ENCODE assay signal across 9 mouse cellular contexts in genomic region chr16:8512830-8513229, GRCm38 (mm10). TPM values are rescaled to one million over a fixed set of nuclear protein-coding genes. Genes with fewer than 3 reads are reported as not detected.
DNase-seq lines count a peak whose midpoint lies in the region; ATAC-seq and TF ChIP-seq lines count a peak whose summit lies in the region.
"Had no signal": no experiment of that assay in that cellular context is flagged by ENCODE, and none has a peak within 500 bp of the region (broad histone marks: within the 10 kb centered on the region; RNA-seq: fewer than 3 reads in every experiment).

No protein-coding gene starts in this region.

- intact Hi-C loops in left cerebral cortex, postnatal 10 days (cut with DNase I), result no loop called here

- ATAC-seq in embryonic facial prominence, embryonic 14.5 days (ENCODE audit: low read depth), result no peak
- ATAC-seq in intestine, postnatal 0 days, result peak; percentile 53
- peak; percentile 36; the same call in 1 of the 2 replicates for ATAC-seq in neural tube, embryonic 15.5 days (ENCODE audit: low FRiP score)

- no peaks in the 10 kb centered on the region for H3K27me3 ChIP-seq in embryonic facial prominence, embryonic 14.5 days (replicated peaks; ENCODE audit: control insufficient read depth, insufficient read depth, low read length)
- H3K27me3 ChIP-seq in intestine, postnatal 0 days (replicated peaks; ENCODE audit: control insufficient read depth, insufficient read depth, low read length), result no peaks in the 10 kb centered on the region
- H3K27me3 ChIP-seq in neural tube, embryonic 15.5 days (replicated peaks), result no peaks in the 10 kb centered on the region

- H3K27ac ChIP-seq in layer of hippocampus, adult 2 months, result peak overlapping the region; percentile 58; the same call in 1 of the 2 replicates
- no peak overlapping the region for H3K27ac ChIP-seq in embryonic facial prominence, embryonic 14.5 days (replicated peaks; ENCODE audit: low read depth, low read length)
- H3K27ac ChIP-seq in intestine, postnatal 0 days (ENCODE audit: low read depth, low read length), result no peak overlapping the region
- H3K27ac ChIP-seq in neural tube, embryonic 15.5 days (replicated peaks), result peak overlapping the region; percentile 58; the same call in 1 of the 2 replicates

- H3K9ac ChIP-seq in embryonic facial prominence, embryonic 14.5 days (ENCODE audit: low read depth, low read length), result no peak overlapping the region
- H3K9ac ChIP-seq in intestine, postnatal 0 days (ENCODE audit: low read depth, low read length), result no peak overlapping the region
- peak overlapping the region; percentile 40 for H3K9ac ChIP-seq in neural tube, embryonic 15.5 days (replicated peaks)

- H3K9me3 ChIP-seq in embryonic facial prominence, embryonic 14.5 days (ENCODE audit: control insufficient read depth, low read length), result no peaks in the 10 kb centered on the region
- H3K9me3 ChIP-seq in intestine, postnatal 0 days (ENCODE audit: control insufficient read depth), result no peaks in the 10 kb centered on the region
- H3K9me3 ChIP-seq in neural tube, embryonic 15.5 days (replicated peaks), result no peaks in the 10 kb centered on the region

- peaks cover 13% of the 10 kb centered on the region for H3K4me1 ChIP-seq in embryonic facial prominence, embryonic 14.5 days (ENCODE audit: control insufficient read depth, insufficient read depth, low read length)
- H3K4me1 ChIP-seq in intestine, postnatal 0 days (replicated peaks; ENCODE audit: control insufficient read depth, insufficient read depth, low read length), result peaks cover 13% of the 10 kb centered on the region; the same call in 1 of the 2 replicates
- peaks cover 44% of the 10 kb centered on the region for H3K4me1 ChIP-seq in neural tube, embryonic 15.5 days

- no peaks in the 10 kb centered on the region for H3K36me3 ChIP-seq in embryonic facial prominence, embryonic 14.5 days (ENCODE audit: control insufficient read depth, insufficient read depth, low read length)
- peaks cover 4% of the 10 kb centered on the region; the same call in 1 of the 2 replicates for H3K36me3 ChIP-seq in intestine, postnatal 0 days (ENCODE audit: control insufficient read depth, insufficient read depth)
- H3K36me3 ChIP-seq in neural tube, embryonic 15.5 days, result no peaks in the 10 kb centered on the region

- peak overlapping the region; percentile 77 for H3K4me2 ChIP-seq in embryonic facial prominence, embryonic 14.5 days (ENCODE audit: low read depth, low read length)
- H3K4me2 ChIP-seq in intestine, postnatal 0 days (replicated peaks; ENCODE audit: low read depth), result peak overlapping the region; percentile 76
- H3K4me2 ChIP-seq in neural tube, embryonic 15.5 days, result peak overlapping the region; percentile 75

- H3K4me3 ChIP-seq in layer of hippocampus, adult 2 months, result peak overlapping the region; percentile 71
- H3K4me3 ChIP-seq in embryonic facial prominence, embryonic 14.5 days (ENCODE audit: low read depth, low read length), result peak overlapping the region; percentile 63
- peak overlapping the region; percentile 58 for H3K4me3 ChIP-seq in intestine, postnatal 0 days (ENCODE audit: low read depth, low read length)
- peak overlapping the region; percentile 72 for H3K4me3 ChIP-seq in neural tube, embryonic 15.5 days (replicated peaks)

- 2% methylated on average over 5 of the region's 5 CpGs for WGBS in embryonic facial prominence, embryonic 14.5 days
- 0% methylated on average over 5 of the region's 5 CpGs for WGBS in intestine, postnatal 0 days
- 2% methylated on average over 5 of the region's 5 CpGs for WGBS in neural tube, embryonic 15.5 days

- TF ChIP-seq CTCF in layer of hippocampus, adult 2 months (conservative IDR thresholded peaks at IDR 0.05), result no peak
- TF ChIP-seq CTCF in intestine, postnatal 0 days (IDR thresholded peaks at IDR 0.05; ENCODE audit: low read depth), result peak; percentile 39

- DNase-seq in layer of hippocampus, adult 2 months (ENCODE audit: low spot score in 2 of 2), result no peak
- no peak for DNase-seq in layer of hippocampus, postnatal 10 days (ENCODE audit: low spot score in 2 of 2)
- no peak for DNase-seq in embryonic facial prominence, embryonic 14.5 days (ENCODE audit: low spot score)
- no peak for DNase-seq in left cerebral cortex, postnatal 10 days (ENCODE audit: extremely low spot score in 1 of 2, low spot score in 2 of 2)
- DNase-seq in spleen, postnatal 10 days (ENCODE audit: low spot score in 2 of 2), result no peak
- no peak for DNase-seq in gastrocnemius, postnatal 25 days

RNA-seq across cellular contexts. Expression of gene Abat, which starts 0.4 kb away (rescaled TPM):
- 100 to 1,000 TPM; 134 to 137 TPM for total RNA-seq in layer of hippocampus, adult 2 months (2021)
- total RNA-seq in layer of hippocampus, postnatal 10 days (2021), result 100 to 1,000 TPM; 107 to 117 TPM
- polyA plus RNA-seq in embryonic facial prominence, embryonic 14.5 days (2014; fragmentation: Nextera tagmentation; extraction: Ambion mirVana), result 18.0 and 20.6 TPM in 2 replicates
- 30.8 and 31.0 TPM in 2 replicates for polyA plus RNA-seq in intestine, postnatal 0 days (2015; fragmentation: Nextera tagmentation; extraction: Ambion mirVana)
- polyA plus RNA-seq in neural tube, embryonic 15.5 days (2015; fragmentation: Nextera tagmentation; extraction: Ambion mirVana), result 111 TPM in 2 replicates
- 100 to 1,000 TPM; 132 to 140 TPM for total RNA-seq in left cerebral cortex, postnatal 10 days (2021)
- 1 to 10 TPM; 2.1 to 3.3 TPM for total RNA-seq in gastrocnemius, postnatal 25 days (2021)
- total RNA-seq: monocyte, adult 5-6 weeks had no signal

RNA-seq across cellular contexts. Expression of gene Mettl22, which starts 42.2 kb away (rescaled TPM):
- 10 to 100 TPM; 27.2 to 30.7 TPM for total RNA-seq in layer of hippocampus, adult 2 months (2021)
- total RNA-seq in layer of hippocampus, postnatal 10 days (2021), result 10 to 100 TPM; 35.8 to 38.8 TPM
- 27.2 and 28.6 TPM in 2 replicates for polyA plus RNA-seq in embryonic facial prominence, embryonic 14.5 days (2014; fragmentation: Nextera tagmentation; extraction: Ambion mirVana)
- polyA plus RNA-seq in intestine, postnatal 0 days (2015; fragmentation: Nextera tagmentation; extraction: Ambion mirVana), result 12.3 and 14.8 TPM in 2 replicates
- polyA plus RNA-seq in neural tube, embryonic 15.5 days (2015; fragmentation: Nextera tagmentation; extraction: Ambion mirVana), result 45.7 and 54.2 TPM in 2 replicates
- 10 to 100 TPM; 35.5 to 37.6 TPM for total RNA-seq in left cerebral cortex, postnatal 10 days (2021)
- 10 to 100 TPM; 73.7 to 80.6 TPM for total RNA-seq in gastrocnemius, postnatal 25 days (2021)

Comparison
In these comparisons a context has a peak if more than half of its experiments do, and no peak if none do; other contexts are left out.
1. H3K27ac ChIP-seq: peak in layer of hippocampus, adult 2 months (single experiment) and neural tube, embryonic 15.5 days (single experiment); none in embryonic facial prominence, embryonic 14.5 days (single experiment) and intestine, postnatal 0 days (single experiment).
2. RNA of gene Abat, which starts 0.4 kb away (total RNA-seq): 132 to 140 TPM in left cerebral cortex, postnatal 10 days, 134 to 137 TPM in layer of hippocampus, adult 2 months and 107 to 117 TPM in layer of hippocampus, postnatal 10 days; 2.1 to 3.3 TPM in gastrocnemius, postnatal 25 days; every median in the first group is over 10 times any median in the second.
3. Peak in every context shown above with its lines, with median percentiles within 50 percentile points of each other: H3K4me3 ChIP-seq and H3K4me2 ChIP-seq.